Mouse (Mus musculus) stomach, embryonic 15.5 days (tissue): ENCODE data around the gene Rcan2. TPM values are rescaled to one million over a fixed set of nuclear protein-coding genes. Genes with fewer than 3 reads are reported as not detected.

Experiments used
- polyA plus RNA-seq: library from polyadenylated mRNA; unstranded; fragments of >200 nt; fragmentation: Nextera tagmentation; extraction: Ambion mirVana; gene quantifications from 2 replicates; pipeline ENCODE4 v1.2.1, GENCODE M21; 2015

Rcan2 gene
- polyA plus RNA-seq, 1 experiment from 2014 or later, result 12.5 TPM

Other genes starting within 250 kb of the Rcan2 start
- 11.3 and 12.0 TPM in 2 replicates for gene Pla2g7, start 233.3 kb upstream of the Rcan2 start, polyA plus RNA-seq
- 0.04 and 0.14 TPM in 2 replicates for gene Tdrd6, start 171.1 kb upstream of the Rcan2 start, polyA plus RNA-seq
- gene Slc25a27, start 134.1 kb upstream of the Rcan2 start, polyA plus RNA-seq, result 19.6 and 19.8 TPM in 2 replicates
- 24.5 and 24.7 TPM in 2 replicates for gene Cyp39a1, start 133.9 kb upstream of the Rcan2 start, polyA plus RNA-seq